Mouse (Mus musculus) G1E (cell line): ENCODE measurements around the gene Atp1a3. TPM values are rescaled to one million over a fixed set of nuclear protein-coding genes. Genes with fewer than 3 reads are reported as not detected.
A peak's percentile ranks its signal among the peaks of the same experiment; 100 is the strongest.

Experiments used
- ATAC-seq: 2 replicates; pipeline ENCODE4 v1.8.0; 2016; ENCODE audit warnings: mild to moderate bottlenecking; ENCODE audit not compliant: insufficient number of reproducible peaks, poor library complexity, low FRiP score, severe bottlenecking; ENCODE audit errors: extremely low read depth
- DNase-seq: peaks from one replicate; pipeline ENCODE4 v3.0.0; 2012; ENCODE audit warnings: low spot score
- H3K27me3 ChIP-seq: 2 replicates; pipeline ENCODE4 v1.6.1; 2012; ENCODE audit warnings: mild to moderate bottlenecking, low read length, inconsistent platforms; ENCODE audit not compliant: insufficient read depth
- H3K36me3 ChIP-seq: replicated peaks from 2 replicates; pipeline ENCODE3; 2012; ENCODE audit warnings: mild to moderate bottlenecking, inconsistent platforms
- H3K4me1 ChIP-seq: 2 replicates; pipeline ENCODE4 v1.6.1; 2012; ENCODE audit warnings: low read depth, low read length, inconsistent platforms, mixed read lengths; ENCODE audit not compliant: insufficient read depth
- H3K4me3 ChIP-seq: 2 replicates; pipeline ENCODE4 v1.5.1; 2012; ENCODE audit warnings: low read depth, mild to moderate bottlenecking, inconsistent platforms, low read length, moderate library complexity, mixed read lengths
- H3K9me3 ChIP-seq: replicated peaks from 2 replicates; pipeline ENCODE4 v1.6.1; 2012; ENCODE audit warnings: inconsistent platforms
- CTCF ChIP-seq: IDR thresholded peaks from 2 replicates; pipeline ENCODE4 v1.5.1; 2012; ENCODE audit warnings: low read depth, low read length, inconsistent platforms, mixed read lengths
- GATA1 ChIP-seq: IDR thresholded peaks from 2 replicates; pipeline ENCODE4 v1.6.1; 2012; ENCODE audit warnings: borderline replicate concordance, low read length, inconsistent platforms, mixed read lengths
- GATA2 ChIP-seq: IDR thresholded peaks from 2 replicates; pipeline ENCODE4 v1.6.1; 2012; ENCODE audit warnings: low read depth, low read length, inconsistent platforms, borderline replicate concordance
- POLR2AphosphoS5 ChIP-seq: IDR thresholded peaks from 2 replicates; pipeline ENCODE4 v1.6.1; 2012; ENCODE audit warnings: low read depth, low read length, inconsistent platforms; ENCODE audit not compliant: insufficient replicate concordance
- TAL1 ChIP-seq: conservative IDR thresholded peaks from 2 replicates; pipeline ENCODE4 v1.6.1; 2012; ENCODE audit warnings: low read depth, low read length, inconsistent platforms, mixed read lengths
- polyA plus RNA-seq: library from polyadenylated mRNA; stranded (reverse); fragments of >175 nt; gene quantifications from 2 replicates; pipeline ENCODE4 v1.2.3, GENCODE M21; 2012
- total RNA-seq, 2 experiments: library from RNA; stranded (forward) in 1 of 2; stranded (reverse) in 1 of 2; fragments of 200-1000 nt in 1 of 2; fragments of >200 nt in 1 of 2; fragmentation: Nextera tagmentation in 1 of 2; gene quantifications; 2 replicates each; pipeline ENCODE4 v1.2.3; 2014 to 2017

Atp1a3 gene
- total and polyA plus RNA-seq, 3 experiments, result 0.04 to 0.11 TPM; not detected in 1

DNA sequence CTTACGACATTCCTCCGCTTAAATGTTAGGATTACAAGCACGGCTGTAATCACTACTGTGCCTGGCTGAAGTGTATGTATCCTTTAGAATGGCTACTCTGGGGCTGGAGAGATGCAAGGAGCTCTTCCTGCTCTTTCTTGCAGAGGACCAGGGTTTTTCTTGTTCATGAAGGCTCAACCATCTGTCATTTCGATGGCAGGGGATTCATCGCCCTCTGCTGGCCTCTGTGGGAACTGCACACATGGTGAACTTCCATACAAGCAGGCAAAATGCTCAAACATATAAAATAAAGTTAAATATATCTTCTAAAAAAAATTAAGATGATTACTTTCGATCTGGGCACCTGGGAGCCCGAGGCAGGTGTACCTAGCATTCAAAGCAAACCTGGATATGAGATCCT lies 30.2 kb upstream of the Atp1a3 start:
- ATAC-seq, result no peak
- TF ChIP-seq TAL1 (no peak), CTCF (peak; percentile 79)
- DNase-seq, result peak; percentile 32

DNA sequence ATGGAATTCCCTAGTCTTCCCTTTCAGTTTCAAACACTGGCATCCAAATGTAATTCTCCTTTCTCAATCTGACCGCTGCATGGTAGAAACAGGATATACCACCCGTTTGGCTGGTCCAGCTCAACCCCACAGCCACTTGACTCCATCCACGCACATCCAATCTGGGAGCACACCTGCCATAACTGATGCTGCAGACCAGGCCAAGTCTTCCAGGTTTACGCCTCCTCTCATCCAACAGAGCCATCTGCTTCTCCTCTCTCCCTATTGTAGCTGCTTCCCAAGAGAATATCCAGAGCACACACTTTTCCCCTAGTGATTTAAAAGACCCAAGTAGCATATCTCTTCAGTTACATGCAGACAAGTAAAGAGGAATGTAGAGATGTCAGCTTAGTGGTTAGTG lies 29.0 kb upstream of the Atp1a3 start:
- ATAC-seq (no peak), DNase-seq (no peak)
- Histone ChIP-seq H3K9me3 (no peaks in the 10 kb centered on the region), H3K36me3 (peaks cover 96% of the 10 kb centered on the region), H3K27me3 (no peaks in the 10 kb centered on the region), H3K4me1 (peaks cover 3% of the 10 kb centered on the region; the same call in 1 of the 2 replicates), H3K4me3 (no peak overlapping the region)
- TF ChIP-seq GATA1, result no peak
- TF ChIP-seq GATA2, result no peak
- TF ChIP-seq POLR2AphosphoS5, result no peak

More for the DNA sequence above, 30.2 kb upstream of the Atp1a3 start:
- Histone ChIP-seq H3K4me1 (peaks cover 2% of the 10 kb centered on the region; the same call in 1 of the 2 replicates), H3K36me3 (peaks cover 98% of the 10 kb centered on the region), H3K9me3 (no peaks in the 10 kb centered on the region), H3K27me3 (no peaks in the 10 kb centered on the region), H3K4me3 (no peak overlapping the region)

DNA sequence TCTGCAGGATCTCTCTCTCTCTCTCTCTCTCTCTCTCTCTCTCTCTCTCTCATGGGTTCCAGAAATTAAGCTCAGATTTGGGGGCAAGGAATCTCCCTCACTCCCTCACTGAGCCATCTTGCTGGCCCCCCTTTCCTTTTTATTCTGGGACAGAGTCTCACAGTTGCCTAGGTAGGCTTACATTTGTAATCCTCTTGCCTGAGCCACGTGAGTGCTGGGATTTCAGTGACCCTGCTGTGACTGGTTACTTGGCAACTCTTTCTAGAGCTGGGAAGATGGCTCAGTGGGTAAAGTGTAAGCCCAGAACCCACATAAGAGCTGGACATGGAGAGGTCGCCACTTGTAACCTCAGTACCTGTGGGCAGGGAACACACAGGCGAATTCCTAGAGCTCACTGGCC lies 25.8 kb upstream of the Atp1a3 start:
- TF ChIP-seq POLR2AphosphoS5 (no peak), TAL1 (no peak), GATA1 (no peak), GATA2 (no peak), CTCF (no peak)
- no peak for DNase-seq
- Histone ChIP-seq H3K36me3 (peaks cover 89% of the 10 kb centered on the region), H3K9me3 (no peaks in the 10 kb centered on the region), H3K4me1 (peaks cover 22% of the 10 kb centered on the region), H3K4me3 (no peak overlapping the region), H3K27me3 (no peaks in the 10 kb centered on the region)
- no peak for ATAC-seq

DNA sequence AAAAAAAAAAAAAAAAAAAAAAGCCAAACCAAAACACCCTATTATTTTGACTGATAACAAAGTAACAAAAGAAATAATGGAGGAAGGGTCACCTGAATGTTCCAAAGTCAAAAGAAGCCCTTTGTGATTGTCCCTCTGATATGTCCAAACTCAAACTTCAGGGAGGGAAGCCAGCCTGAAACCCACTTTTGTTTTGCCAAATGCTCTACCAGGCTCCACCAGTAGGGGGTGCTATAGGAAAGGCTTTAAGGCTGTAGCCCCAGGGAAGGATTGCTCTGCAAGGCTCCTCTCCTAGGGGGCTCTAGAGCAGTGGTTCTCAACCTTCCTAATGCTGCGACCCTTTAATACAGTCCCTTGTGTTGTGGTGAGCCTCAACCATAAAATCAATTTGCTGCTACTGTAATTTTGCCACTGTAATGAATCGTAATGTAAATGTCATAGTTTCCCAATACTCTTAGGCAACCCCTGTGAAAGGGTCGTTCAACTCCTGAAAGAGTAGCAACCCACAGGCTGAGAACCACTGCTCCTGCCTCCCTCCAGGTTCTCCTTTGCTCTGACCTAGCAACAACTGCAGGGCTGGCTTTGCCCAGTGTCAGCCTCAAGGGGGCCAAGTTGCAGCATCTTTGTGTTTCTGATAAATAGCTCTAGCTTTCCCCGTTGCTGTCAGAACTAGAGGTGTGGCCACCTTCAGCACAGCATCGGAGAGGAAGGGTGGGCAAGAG lies 24.4 kb upstream of the Atp1a3 start:
- DNase-seq, result peak; percentile 57
- H3K4me3 ChIP-seq, result no peak overlapping the region
- ATAC-seq, result no peak

DNA sequence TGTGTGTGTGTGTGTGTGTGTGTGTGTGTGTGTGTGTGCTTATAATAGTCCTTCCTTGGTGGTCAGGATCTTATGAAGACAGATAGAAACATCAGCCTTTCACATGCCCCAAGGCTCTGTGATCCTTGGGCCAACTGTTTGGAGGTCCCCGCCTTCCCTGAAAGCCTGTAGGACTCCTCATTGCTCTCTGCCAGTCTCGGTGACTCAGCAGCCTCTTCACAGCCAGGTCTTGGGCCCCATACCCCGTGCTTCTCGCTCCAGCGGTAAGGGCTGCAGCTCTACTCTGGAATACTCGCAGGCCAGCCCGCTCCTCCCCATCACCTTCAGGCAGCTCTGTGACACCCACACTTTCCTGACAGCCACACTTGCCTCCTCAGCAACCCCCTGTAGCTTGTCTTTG lies 20.7 kb upstream of the Atp1a3 start:
- no peak for TF ChIP-seq CTCF
- TF ChIP-seq POLR2AphosphoS5, result no peak
- no peak for TF ChIP-seq GATA2
- no peak for TF ChIP-seq TAL1
- TF ChIP-seq GATA1, result no peak
- peak; percentile 67 for DNase-seq
- peak; percentile 51; the same call in 1 of the 2 replicates for ATAC-seq

More for the DNA sequence above, 24.4 kb upstream of the Atp1a3 start:
- peaks cover 34% of the 10 kb centered on the region for H3K4me1 ChIP-seq
- TF ChIP-seq CTCF (peak; percentile 91), POLR2AphosphoS5 (no peak)
- no peaks in the 10 kb centered on the region for H3K27me3 ChIP-seq
- H3K9me3 ChIP-seq, result no peaks in the 10 kb centered on the region
- H3K36me3 ChIP-seq, result peaks cover 89% of the 10 kb centered on the region

DNA sequence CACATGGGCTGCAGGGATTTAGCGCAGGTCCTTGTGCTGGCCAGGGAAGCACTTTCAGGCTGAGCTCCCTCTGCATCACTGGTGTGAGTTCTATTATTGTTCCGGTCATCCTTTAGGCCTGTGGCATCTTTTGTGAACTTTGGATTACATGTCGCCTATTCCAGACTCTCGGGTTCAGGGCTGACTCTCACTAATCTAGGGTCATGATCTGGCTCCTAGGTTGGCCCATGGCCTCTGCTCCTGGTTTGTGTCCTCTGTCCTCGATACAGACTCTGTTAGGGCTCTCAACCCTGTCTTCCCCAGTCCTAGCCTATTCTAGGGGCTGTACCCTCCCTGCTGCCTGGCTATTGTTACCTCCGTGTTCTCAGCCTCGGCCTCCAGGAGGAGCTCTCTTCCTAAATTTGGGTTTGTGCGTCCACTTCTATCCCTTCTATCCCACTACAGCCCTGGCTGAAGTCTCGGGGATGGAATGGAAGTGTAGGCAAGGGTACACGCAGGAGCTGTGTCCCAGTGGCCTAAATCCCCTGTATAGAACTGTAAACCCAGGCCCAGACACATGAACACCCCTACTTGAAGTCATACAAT lies 20.2 kb upstream of the Atp1a3 start:
- Histone ChIP-seq H3K4me3 (no peak overlapping the region), H3K4me1 (peaks cover 38% of the 10 kb centered on the region), H3K9me3 (no peaks in the 10 kb centered on the region), H3K36me3 (peaks cover 90% of the 10 kb centered on the region), H3K27me3 (no peaks in the 10 kb centered on the region)
- TF ChIP-seq GATA1, result no peak
- no peak for TF ChIP-seq CTCF
- no peak for TF ChIP-seq GATA2
- no peak for TF ChIP-seq TAL1
- ATAC-seq (no peak), DNase-seq (peak; percentile 41)

More for the DNA sequence above, 20.7 kb upstream of the Atp1a3 start:
- Histone ChIP-seq H3K9me3 (no peaks in the 10 kb centered on the region), H3K4me1 (peaks cover 36% of the 10 kb centered on the region), H3K4me3 (peak overlapping the region; percentile 25; the same call in 1 of the 2 replicates), H3K36me3 (peaks cover 90% of the 10 kb centered on the region), H3K27me3 (no peaks in the 10 kb centered on the region)

DNA sequence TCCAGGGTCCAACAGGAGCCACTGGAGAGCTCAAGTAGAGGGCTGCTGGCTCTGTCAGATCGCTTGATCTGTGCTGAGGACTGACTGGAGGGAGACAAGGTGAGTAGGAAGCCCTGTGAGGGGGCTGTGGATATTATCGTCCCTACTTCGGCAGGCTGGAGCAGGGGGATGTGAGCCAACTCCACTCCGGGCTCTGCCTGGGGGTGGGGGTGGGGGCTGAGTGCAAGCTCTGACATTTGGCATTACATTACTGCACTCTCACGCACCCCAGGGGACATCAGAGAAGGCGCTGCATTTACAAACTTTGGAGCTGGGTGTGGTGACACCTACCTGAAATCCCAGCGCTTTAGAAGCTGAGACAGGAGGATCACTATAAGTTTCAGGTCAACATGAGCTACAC lies 5.8 kb upstream of the Atp1a3 start:
- Histone ChIP-seq H3K27me3 (no peaks in the 10 kb centered on the region), H3K9me3 (peaks cover 10% of the 10 kb centered on the region), H3K36me3 (peaks cover 74% of the 10 kb centered on the region), H3K4me3 (no peak overlapping the region), H3K4me1 (peaks cover 4% of the 10 kb centered on the region; the same call in 1 of the 2 replicates)
- TF ChIP-seq CTCF (no peak), GATA2 (no peak), GATA1 (no peak), TAL1 (no peak), POLR2AphosphoS5 (no peak)
- DNase-seq (no peak), ATAC-seq (no peak)
